Mouse (Mus musculus): ENCODE data around the gene Fev. TPM values are rescaled to one million over a fixed set of nuclear protein-coding genes. Genes with fewer than 3 reads are reported as not detected.

The Fev gene
- 1.4 and 3.8 TPM in 2 replicates for polyA plus RNA-seq (2012; rRNA removed)

DNA sequence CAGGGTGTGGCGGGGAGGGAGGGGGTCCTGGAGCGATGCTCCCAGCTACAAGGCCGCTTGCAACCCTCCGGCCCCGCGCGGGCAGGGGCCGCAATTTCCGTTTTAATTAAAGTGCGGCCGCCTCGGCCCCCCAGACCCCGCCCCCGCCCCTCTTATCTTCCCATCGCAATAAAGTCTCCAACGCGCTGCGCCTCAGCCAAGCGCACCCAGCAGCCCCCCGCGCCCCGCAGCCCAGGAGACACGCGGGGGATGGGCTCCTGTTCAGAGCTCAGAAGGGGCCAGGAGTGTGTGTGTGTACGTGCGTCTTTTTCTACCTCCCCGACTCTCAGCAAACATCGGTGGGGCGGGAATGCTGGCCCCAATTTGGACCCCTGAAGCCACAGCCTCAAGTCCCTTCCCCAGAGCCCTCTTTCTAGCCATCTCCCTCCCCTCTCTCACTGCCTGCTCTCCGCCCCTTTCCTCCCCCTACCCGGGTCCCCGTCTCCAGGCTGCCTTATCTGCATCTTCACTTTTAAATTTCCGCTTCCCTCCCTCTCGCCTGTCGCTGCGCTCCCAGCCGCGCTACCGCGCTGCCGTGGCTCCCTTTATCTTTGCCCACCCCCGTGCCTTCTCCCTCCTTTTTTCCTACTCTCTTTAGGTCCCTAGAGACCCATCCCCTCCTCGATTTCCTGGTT is at the start of gene Fev:
Gene Fev, minus strand, starts transcription at position 51 of the 674 bp plus-strand sequence.

GRCm38 (mm10) chr1:74893134-74893855 is 8.1 kb upstream of the Fev start, which contains the start of gene Cryba2:
Gene Cryba2, minus strand, starts transcription at chr1:74893143.

GRCm38 (mm10) chr1:74854306-74855056 is 30.7 kb downstream of the Fev start, which contains the start of gene Cdk5r2:
Gene Cdk5r2, plus strand, starts transcription at chr1:74854934.

Other genes starting within 250 kb of the Fev start
- 9.9 and 11.5 TPM in 2 replicates for gene Ttll4, start 223.7 kb downstream of the Fev start, polyA plus RNA-seq (2012; rRNA removed)
- 18.0 and 21.2 TPM in 2 replicates for gene Cyp27a1, start 171.8 kb downstream of the Fev start, polyA plus RNA-seq (2012; rRNA removed)
- 0.24 and 0.26 TPM in 2 replicates for gene Prkag3, start 136.2 kb downstream of the Fev start, polyA plus RNA-seq (2012; rRNA removed)
- gene Wnt6, start 113.5 kb downstream of the Fev start, polyA plus RNA-seq (2012; rRNA removed): 4.8 and 5.1 TPM in 2 replicates
- 0.10 and 0.15 TPM in 2 replicates for gene Wnt10a, start 93.9 kb downstream of the Fev start, polyA plus RNA-seq (2012; rRNA removed)
- gene Cdk5r2, start 30.5 kb downstream of the Fev start, polyA plus RNA-seq (2012; rRNA removed): 2.8 and 3.3 TPM in 2 replicates
- gene Cryba2, start 7.7 kb upstream of the Fev start, polyA plus RNA-seq (2012; rRNA removed): 1.5 and 1.9 TPM in 2 replicates
- 0.10 and 0.15 TPM in 2 replicates for gene Cfap65, start 50.2 kb upstream of the Fev start, polyA plus RNA-seq (2012; rRNA removed)
- 186 and 200 TPM in 2 replicates for gene Ihh, start 66.3 kb upstream of the Fev start, polyA plus RNA-seq (2012; rRNA removed)
- gene Nhej1, start 239.8 kb upstream of the Fev start, polyA plus RNA-seq (2012; rRNA removed): 1.5 and 3.2 TPM in 2 replicates
- gene Slc23a3, start 248.5 kb upstream of the Fev start, polyA plus RNA-seq (2012; rRNA removed): 3.2 and 4.2 TPM in 2 replicates